Mouse (Mus musculus): ENCODE measurements at regions not wholly inside any gene's neighbourhood (a gene's known extent, or its start where the extent isn't known, plus 50 kb on each side); places are given as distances from the start of the nearest gene placed in this dataset.

DNA sequence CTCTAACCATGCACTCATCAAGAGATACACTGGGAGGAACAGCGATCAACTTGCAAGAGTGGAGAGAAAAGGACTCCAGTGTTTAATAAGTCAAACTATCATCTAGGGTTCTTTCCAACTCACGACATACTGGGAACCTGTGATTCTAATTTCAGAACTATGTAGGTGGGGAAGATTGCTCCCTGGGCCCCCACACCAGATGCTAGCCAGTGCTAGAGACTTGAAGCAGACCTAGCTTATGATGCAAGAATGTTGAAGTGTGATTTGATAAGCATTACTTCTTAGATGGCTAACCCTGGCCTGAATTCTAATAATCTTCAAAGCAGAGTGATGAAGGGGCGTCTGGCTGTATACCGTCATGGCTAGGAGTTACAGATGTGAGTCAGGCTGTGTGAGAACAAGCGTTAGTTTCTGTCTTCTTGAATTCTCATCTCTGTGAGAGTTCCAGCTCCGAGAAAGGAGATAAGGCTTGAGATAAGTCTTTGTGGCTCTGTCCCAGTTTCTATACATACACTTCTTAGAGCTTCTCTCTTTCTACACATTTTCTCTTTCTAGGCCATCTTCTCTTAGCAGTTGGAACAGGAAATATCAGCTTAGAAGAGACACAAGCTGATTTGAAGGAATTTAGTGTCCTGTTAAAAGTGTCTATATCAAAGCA is 54.0 kb upstream of the Bank1 start:
- no peak overlapping the region for H3K4me2 ChIP-seq
- no peak overlapping the region for H3K4me3 ChIP-seq (replicated peaks)
- H3K9ac ChIP-seq (replicated peaks) = no peak overlapping the region
- no peak overlapping the region for H3K27ac ChIP-seq
- no peaks in the 10 kb centered on the region for H3K36me3 ChIP-seq
- no peak for ATAC-seq (ENCODE audit: insufficient number of reproducible peaks, insufficient read depth, low FRiP score, low TSS enrichment, low read depth)
- H3K9me3 ChIP-seq = no peaks in the 10 kb centered on the region
- WGBS = 71% methylated on average over 6 of the region's 6 CpGs
- H3K27me3 ChIP-seq = peaks cover 3% of the 10 kb centered on the region; the same call in 1 of the 2 replicates
- no peaks in the 10 kb centered on the region for H3K4me1 ChIP-seq (replicated peaks)

- WGBS = 73% methylated on average over 4 of the region's 4 CpGs
- H3K4me2 ChIP-seq = no peak overlapping the region
- no peak overlapping the region for H3K9ac ChIP-seq (replicated peaks)
- no peak overlapping the region for H3K4me3 ChIP-seq (replicated peaks)
- H3K27me3 ChIP-seq = no peaks in the 10 kb centered on the region
- H3K9me3 ChIP-seq = no peaks in the 10 kb centered on the region
- no peak overlapping the region for H3K27ac ChIP-seq
- no peaks in the 10 kb centered on the region for H3K36me3 ChIP-seq
- no peaks in the 10 kb centered on the region for H3K4me1 ChIP-seq (replicated peaks)
- ATAC-seq (ENCODE audit: insufficient number of reproducible peaks, insufficient read depth, low FRiP score, low TSS enrichment, low read depth) = no peak
These were observed 51.0 kb upstream of the Bank1 start for GRCm38 (mm10) chr3:136376893-136377292.
